Mouse (Mus musculus): Measurements from ENCODE around the gene Nxf1.

Gene Nxf1

DNA sequence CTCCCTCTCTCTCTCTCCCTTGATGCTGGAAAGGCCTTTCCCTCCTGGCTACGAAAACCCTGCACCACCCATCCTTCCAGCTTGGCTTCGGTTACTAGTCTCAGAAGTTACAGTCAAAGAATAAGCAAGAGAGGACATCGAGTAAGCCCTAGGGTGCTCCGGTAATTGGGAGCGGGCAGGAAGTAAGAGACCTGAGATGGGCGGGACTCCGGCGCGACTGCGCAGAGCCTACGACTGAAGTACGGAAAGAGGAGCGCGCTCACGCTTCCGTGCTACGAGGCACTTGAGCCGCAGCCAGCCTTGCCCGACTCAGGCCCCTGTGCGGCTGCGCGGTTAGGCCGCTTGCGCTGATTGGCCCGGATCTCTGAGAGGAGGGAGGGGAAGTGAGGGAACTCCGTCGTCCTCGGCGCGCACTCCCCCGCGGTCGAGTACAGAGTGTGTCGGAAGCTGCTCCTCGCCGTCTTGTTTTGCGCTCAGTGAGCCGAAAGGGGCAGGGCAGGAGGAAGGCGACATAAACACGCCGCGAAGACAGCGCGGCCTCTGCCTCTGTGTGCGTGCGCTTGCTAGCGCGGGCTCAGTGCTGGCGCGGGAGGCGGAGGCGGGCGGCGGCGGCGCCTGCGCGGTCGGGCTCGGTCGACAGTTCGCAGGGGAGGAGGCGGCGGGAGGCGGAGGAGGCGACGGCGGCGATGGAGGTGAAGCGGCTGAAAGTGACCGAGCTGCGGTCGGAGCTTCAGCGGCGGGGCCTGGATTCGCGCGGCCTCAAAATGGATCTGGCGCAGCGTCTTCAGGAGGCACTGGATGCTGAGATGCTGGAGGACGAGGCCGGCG is 62.9 kb downstream of the Nxf1 start, which contains the start of gene Hnrnpul2:
Gene Hnrnpul2, plus strand, starts transcription at position 415 of the 828 bp plus-strand sequence.
- peak; percentile 98 for DNase-seq (ENCODE audit: low spot score)
